Mouse (Mus musculus): ENCODE results near the gene Csf1.

The Csf1 gene

GRCm38 (mm10) chr3:107781304-107781703, 21.0 kb upstream of the Csf1 start:
- no peak for DNase-seq (ENCODE audit: low read depth, low spot score)

- no peak for DNase-seq (ENCODE audit: low read depth, low spot score)
Measured at GRCm38 (mm10) chr3:107778016-107778415, 17.7 kb upstream of the Csf1 start.

- no peak for DNase-seq (ENCODE audit: low read depth, low spot score)
Measured at GRCm38 (mm10) chr3:107776295-107776694, 16.0 kb upstream of the Csf1 start.

- DNase-seq (ENCODE audit: low read depth, low spot score): no peak
Measured at GRCm38 (mm10) chr3:107775736-107776135, 15.5 kb upstream of the Csf1 start.

GRCm38 (mm10) chr3:107775056-107775455, 14.8 kb upstream of the Csf1 start:
- no peak for DNase-seq (ENCODE audit: low read depth, low spot score)

GRCm38 (mm10) chr3:107772860-107773259, 12.6 kb upstream of the Csf1 start:
- DNase-seq (ENCODE audit: low read depth, low spot score): no peak

GRCm38 (mm10) chr3:107769692-107770091, 9.4 kb upstream of the Csf1 start:
- no peak for DNase-seq (ENCODE audit: low read depth, low spot score)

GRCm38 (mm10) chr3:107768104-107768989, 8.1 kb upstream of the Csf1 start:
- DNase-seq (ENCODE audit: low read depth, low spot score): no peak

- DNase-seq (ENCODE audit: low read depth, low spot score): no peak
Measured at GRCm38 (mm10) chr3:107766804-107767203, 6.5 kb upstream of the Csf1 start.

- DNase-seq (ENCODE audit: low read depth, low spot score): no peak
Measured at GRCm38 (mm10) chr3:107765979-107766378, 5.7 kb upstream of the Csf1 start.

- DNase-seq (ENCODE audit: low read depth, low spot score): no peak
Measured at GRCm38 (mm10) chr3:107763552-107763951, 3.3 kb upstream of the Csf1 start.

- DNase-seq (ENCODE audit: low read depth, low spot score): no peak
Measured at GRCm38 (mm10) chr3:107761446-107761845, 1.2 kb upstream of the Csf1 start.

GRCm38 (mm10) chr3:107760771-107761170, 502 bp upstream of the Csf1 start:
- no peak for DNase-seq (ENCODE audit: low read depth, low spot score)

GRCm38 (mm10) chr3:107758638-107759037, 1.6 kb downstream of the Csf1 start:
- DNase-seq (ENCODE audit: low read depth, low spot score): no peak

GRCm38 (mm10) chr3:107758176-107758575, 2.1 kb downstream of the Csf1 start:
- no peak for DNase-seq (ENCODE audit: low read depth, low spot score)

GRCm38 (mm10) chr3:107757365-107758129, 2.7 kb downstream of the Csf1 start:
- DNase-seq (ENCODE audit: low read depth, low spot score): no peak

- DNase-seq (ENCODE audit: low read depth, low spot score): no peak
Measured at GRCm38 (mm10) chr3:107756481-107756866, 3.8 kb downstream of the Csf1 start.

- DNase-seq (ENCODE audit: low read depth, low spot score): no peak
Measured at GRCm38 (mm10) chr3:107755702-107756480, 4.4 kb downstream of the Csf1 start.

- no peak for DNase-seq (ENCODE audit: low read depth, low spot score)
Measured at GRCm38 (mm10) chr3:107754632-107755031, 5.6 kb downstream of the Csf1 start.

- no peak for DNase-seq (ENCODE audit: low read depth, low spot score)
Measured at GRCm38 (mm10) chr3:107751607-107752006, 8.7 kb downstream of the Csf1 start.

- DNase-seq (ENCODE audit: low read depth, low spot score): no peak
Measured at GRCm38 (mm10) chr3:107750775-107751540, 9.3 kb downstream of the Csf1 start.

All from retina, adult 2 months (tissue).